Mouse (Mus musculus) CH12.LX (cell line): Measurements from ENCODE around the gene Lrig2. TPM values are rescaled to one million over a fixed set of nuclear protein-coding genes. Genes with fewer than 3 reads are reported as not detected.

Experiments
- DNase-seq: peaks from one replicate; pipeline ENCODE4 v3.0.0-alpha.2; 2013; ENCODE audit errors: extremely low read depth
- H3K27ac ChIP-seq: 2 replicates; pipeline ENCODE4 v1.5.1; 2012; ENCODE audit warnings: low read depth, mild to moderate bottlenecking, control low read depth, moderate library complexity; ENCODE audit not compliant: insufficient read depth
- H3K27me3 ChIP-seq: replicated peaks from 2 replicates; pipeline ENCODE3; 2012; ENCODE audit warnings: inconsistent platforms
- H3K36me3 ChIP-seq, 2 experiments: replicated peaks in 1 of 2; 2 replicates each; pipeline versions ENCODE3 to v1.6.1; 2012; ENCODE audit warnings: inconsistent platforms in 1 of 2, low read length in 1 of 2, mild to moderate bottlenecking in 1 of 2, mixed read lengths in 1 of 2, moderate library complexity in 1 of 2; ENCODE audit not compliant: control insufficient read depth in 1 of 2, insufficient read depth in 1 of 2
- H3K4me1 ChIP-seq, 2 experiments: 2 replicates each; pipeline ENCODE4 v1.6.1; 2012; ENCODE audit warnings: inconsistent platforms in 1 of 2, moderate library complexity in 1 of 2; ENCODE audit not compliant: insufficient read depth in 2 of 2, control insufficient read depth in 1 of 2
- H3K4me2 ChIP-seq: 2 replicates; pipeline ENCODE4 v1.6.1; 2012; ENCODE audit warnings: low read depth, mild to moderate bottlenecking, control low read depth; ENCODE audit not compliant: poor library complexity, insufficient read depth, severe bottlenecking
- H3K4me3 ChIP-seq, 3 experiments: fragments of 150-350 bp in 1 of 3; sonication (generic) in 1 of 3; replicated peaks in 1 of 3; 2 replicates each; pipeline versions ENCODE3 to v1.5.1; 2011 to 2012; ENCODE audit warnings: low read depth in 2 of 3, low read length in 2 of 3, mild to moderate bottlenecking in 2 of 3, moderate library complexity in 2 of 3, control low read depth in 1 of 3, improper control_type of control experiment in 1 of 3, inconsistent platforms in 1 of 3, mixed read lengths in 1 of 3; ENCODE audit not compliant: poor library complexity in 1 of 3
- H3K79me2 ChIP-seq: replicated peaks from 2 replicates; pipeline ENCODE4 v1.6.1; 2012; ENCODE audit warnings: mild to moderate bottlenecking, moderate library complexity; ENCODE audit not compliant: control insufficient read depth, poor library complexity, insufficient read depth, severe bottlenecking; ENCODE audit errors: extremely low read depth
- H3K9ac ChIP-seq: 2 replicates; pipeline ENCODE4 v1.6.1; 2012; ENCODE audit warnings: low read depth, mild to moderate bottlenecking, control low read depth, moderate library complexity; ENCODE audit not compliant: insufficient read depth
- H3K9me3 ChIP-seq: replicated peaks from 2 replicates; pipeline ENCODE3; 2012; ENCODE audit warnings: low read length, inconsistent platforms, mixed read lengths
- BHLHE40 ChIP-seq: IDR thresholded peaks from 2 replicates; pipeline ENCODE4 v1.6.1; 2011; ENCODE audit warnings: mild to moderate bottlenecking, low read depth, low read length, improper control_type of control experiment
- CHD1 ChIP-seq: IDR thresholded peaks from 2 replicates; pipeline ENCODE4 v1.6.1; 2012; ENCODE audit warnings: low read depth, low read length, improper control_type of control experiment, inconsistent platforms
- CTCF ChIP-seq, 2 experiments: IDR thresholded peaks in 1 of 2; conservative IDR thresholded peaks in 1 of 2; 2 replicates each; pipeline ENCODE4 v1.5.1; 2011 to 2012; ENCODE audit warnings: low read depth in 2 of 2, low read length in 2 of 2, improper control_type of control experiment in 1 of 2, inconsistent platforms in 1 of 2, mild to moderate bottlenecking in 1 of 2, moderate library complexity in 1 of 2
- E2F4 ChIP-seq: IDR thresholded peaks from 2 replicates; pipeline ENCODE4 v1.6.1; 2011; ENCODE audit warnings: low read depth, low read length, improper control_type of control experiment; ENCODE audit not compliant: insufficient replicate concordance
- ETS1 ChIP-seq: conservative IDR thresholded peaks from 2 replicates; pipeline ENCODE4 v1.6.1; 2012; ENCODE audit warnings: low read depth, mild to moderate bottlenecking, inconsistent platforms, low read length, improper control_type of control experiment, moderate library complexity
- GABPA ChIP-seq: IDR thresholded peaks from 2 replicates; pipeline ENCODE4 v1.6.1; 2012; ENCODE audit warnings: low read depth, low read length, improper control_type of control experiment, inconsistent platforms; ENCODE audit not compliant: insufficient replicate concordance
- HCFC1 ChIP-seq: IDR thresholded peaks from 2 replicates; pipeline ENCODE4 v1.6.1; 2012; ENCODE audit warnings: low read depth, mild to moderate bottlenecking, inconsistent platforms, low read length, improper control_type of control experiment
- IRF4 ChIP-seq: IDR thresholded peaks from 2 replicates; pipeline ENCODE4 v1.6.1; 2014; ENCODE audit warnings: low read depth, mild to moderate bottlenecking, inconsistent platforms, low read length, improper control_type of control experiment
- JUN ChIP-seq: IDR thresholded peaks from 2 replicates; pipeline ENCODE4 v1.6.1; 2011; ENCODE audit warnings: low read depth, mild to moderate bottlenecking, low read length, improper control_type of control experiment, moderate library complexity; ENCODE audit not compliant: insufficient read depth
- JUND ChIP-seq: conservative IDR thresholded peaks from 2 replicates; pipeline ENCODE4 v1.6.1; 2011; ENCODE audit warnings: low read depth, low read length, improper control_type of control experiment
- KAT2A ChIP-seq: IDR thresholded peaks from 2 replicates; pipeline ENCODE4 v1.6.1; 2012; ENCODE audit warnings: low read length, improper control_type of control experiment, inconsistent platforms; ENCODE audit not compliant: insufficient replicate concordance
- MAZ ChIP-seq: IDR thresholded peaks from 2 replicates; pipeline ENCODE4 v1.6.1; 2012; ENCODE audit warnings: low read depth, mild to moderate bottlenecking, inconsistent platforms, low read length, improper control_type of control experiment, moderate library complexity
- MYC ChIP-seq: IDR thresholded peaks from 2 replicates; pipeline ENCODE4 v1.6.1; 2011; ENCODE audit warnings: low read depth, mild to moderate bottlenecking, improper control_type of control experiment, low read length
- POLR2A ChIP-seq: IDR thresholded peaks from 2 replicates; pipeline ENCODE4 v1.6.1; 2011; ENCODE audit warnings: low read depth, mild to moderate bottlenecking, improper control_type of control experiment, low read length
- TCF12 ChIP-seq: IDR thresholded peaks from 2 replicates; pipeline ENCODE4 v1.6.1; 2014; ENCODE audit warnings: low read depth, mild to moderate bottlenecking, inconsistent platforms, low read length, improper control_type of control experiment
- ZC3H11A ChIP-seq: IDR thresholded peaks from 2 replicates; pipeline ENCODE4 v1.6.1; 2012; ENCODE audit warnings: low read depth, mild to moderate bottlenecking, inconsistent platforms, low read length, improper control_type of control experiment
- dilution Hi-C: fragments of 300-500 bp; cut with MboI; formaldehyde crosslinking; loops from 2 replicates; pipeline ENCODE4 v1.14.3; 2020; ENCODE audit warnings: low sequenced_read_pairs; ENCODE audit not compliant: extremely low pct_unique_long_range_greater_than_20kb, extremely low pct_ligation_motif_present
- in situ Hi-C: fragments of 300-500 bp; cut with MboI; formaldehyde crosslinking; loops from 3 replicates; pipeline ENCODE4 v1.14.3; 2019; ENCODE audit warnings: low sequenced_read_pairs, low pct_ligation_motif_present, low pct_unique_long_range_greater_than_20kb, mixed read lengths
- polyA plus RNA-seq: library from polyadenylated mRNA; unstranded; fragments of >175 nt; gene quantifications from 2 replicates; pipeline ENCODE4 v1.2.1, GENCODE M21; 2012; ENCODE audit warnings: low read depth; ENCODE audit not compliant: insufficient read length
- total RNA-seq, 2 experiments: library from RNA; depleted of rRNA; stranded (reverse); fragments of 300-350 nt in 1 of 2; fragments of >200 nt in 1 of 2; gene quantifications; 2 replicates each; pipeline ENCODE4 v1.2.3; 2012 to 2014

The Lrig2 gene
- total and polyA plus RNA-seq, 3 experiments: 2.8 to 5.4 (median 5.1) TPM

DNA sequence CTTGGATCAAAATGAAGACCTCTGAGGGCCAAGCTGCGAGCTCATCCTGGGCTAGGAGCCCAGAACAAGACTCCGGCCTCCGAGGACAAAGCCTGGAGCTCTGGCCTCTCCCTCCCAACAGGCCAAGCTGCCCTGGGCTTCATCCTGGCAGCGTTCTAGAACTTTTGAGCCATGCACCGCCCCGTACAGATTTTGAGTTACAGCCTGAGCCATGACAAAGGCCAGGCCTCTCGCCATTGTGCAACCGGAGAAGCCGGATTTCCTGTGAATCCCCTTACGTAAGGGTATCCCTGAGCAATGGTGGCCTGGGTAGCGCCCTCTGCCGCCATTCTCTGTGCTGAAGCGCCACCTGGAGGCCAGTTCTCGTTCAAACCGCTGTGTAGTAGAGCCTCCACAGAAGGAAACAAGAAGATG, 69.8 kb downstream of the Lrig2 start (continued):
- TF ChIP-seq E2F4: no peak
- no peak for TF ChIP-seq MYC
- TF ChIP-seq ZC3H11A: peak; percentile 36
- TF ChIP-seq, all 38 proteins: peak for 10

DNA sequence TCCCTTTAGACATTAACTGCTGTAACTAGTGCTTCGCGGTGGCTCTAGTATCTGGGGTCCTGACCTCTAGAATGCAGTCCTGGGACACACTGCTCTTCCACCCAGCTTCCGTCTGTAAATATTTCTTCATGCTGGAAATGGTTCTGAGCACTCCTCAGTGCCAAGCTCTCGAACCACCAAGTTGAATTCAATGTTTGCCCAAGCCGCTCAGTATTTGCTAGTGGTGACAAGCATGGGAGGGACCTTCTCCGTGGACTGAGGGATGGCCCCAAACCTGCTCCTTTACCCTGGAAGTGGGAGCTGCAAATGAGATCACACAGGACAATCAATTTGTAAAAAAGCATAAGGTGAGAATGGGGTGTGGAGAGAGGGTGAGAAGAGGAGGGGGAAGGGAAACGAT, 70.3 kb downstream of the Lrig2 start:
- DNase-seq: no peak
- H3K36me3 ChIP-seq: no peaks in the 10 kb centered on the region
- H3K79me2 ChIP-seq: no peaks in the 10 kb centered on the region
- H3K4me2 ChIP-seq: no peak overlapping the region
- dilution Hi-C loops: no loop called here
- H3K27me3 ChIP-seq: no peaks in the 10 kb centered on the region
- peak overlapping the region in 1 of 3 experiments; percentile 37 for H3K4me3 ChIP-seq
- no peaks in the 10 kb centered on the region for H3K9me3 ChIP-seq
- H3K9ac ChIP-seq: no peak overlapping the region
- H3K4me1 ChIP-seq: peaks cover 0 to 15% of the 10 kb centered on the region in 2 experiments; a peak in 2 of 4 replicates
- no peak overlapping the region for H3K27ac ChIP-seq
- in situ Hi-C loops: loop anchor here (10.0 to 25.0 kb wide), 2 partner anchors 243 to 429 kb away; no protein-coding TSS in a partner anchor
- TF ChIP-seq MAZ (no peak), IRF4 (no peak), ZC3H11A (no peak), MYC (no peak), KAT2A (no peak)
- TF ChIP-seq, all 38 proteins: peak for 0

DNA sequence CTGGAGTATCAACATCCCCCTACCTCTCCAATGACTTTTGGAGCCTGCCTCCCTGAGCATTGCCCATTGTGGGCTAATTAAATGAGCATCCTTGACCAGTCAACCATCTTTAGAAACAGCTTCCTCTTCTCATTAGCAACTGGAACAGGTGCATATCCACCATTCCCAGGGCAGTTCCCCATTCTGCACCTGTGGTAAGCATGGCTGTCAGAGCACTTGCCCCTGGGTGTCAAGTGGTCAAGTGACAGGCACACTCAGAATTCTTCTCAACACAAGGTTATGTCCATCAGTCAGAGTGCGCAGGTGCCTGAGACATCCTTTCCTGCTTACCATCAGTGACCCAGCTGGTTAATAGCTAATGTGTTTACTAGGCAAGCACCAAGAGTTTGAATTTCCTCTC, 72.9 kb downstream of the Lrig2 start:
- no peak overlapping the region for H3K4me2 ChIP-seq
- no peaks in the 10 kb centered on the region for H3K27me3 ChIP-seq
- H3K79me2 ChIP-seq: no peaks in the 10 kb centered on the region
- no peak for TF ChIP-seq JUN
- TF ChIP-seq GABPA: no peak
- TF ChIP-seq CTCF (conservative IDR thresholded peaks at IDR 0.05 in 1 of 2, IDR thresholded peaks at IDR 0.05 in 1 of 2; ENCODE audit: low read depth in 2 of 2, low read length in 2 of 2): no peak
- no peak for TF ChIP-seq MYC
- TF ChIP-seq JUND: no peak
- TF ChIP-seq CHD1: no peak
- no peak for TF ChIP-seq HCFC1
- TF ChIP-seq POLR2A: no peak
- no peak for TF ChIP-seq IRF4
- TF ChIP-seq ETS1: no peak
- no peak for TF ChIP-seq TCF12
- TF ChIP-seq BHLHE40: no peak
- H3K4me3 ChIP-seq: no peak overlapping the region
- dilution Hi-C loops: no loop called here
- in situ Hi-C loops: loop anchor here (25.0 kb wide), 1 partner anchor 426 kb away; no protein-coding TSS in a partner anchor
- no peak for DNase-seq
- no peak overlapping the region for H3K27ac ChIP-seq
- no peaks in the 10 kb centered on the region for H3K36me3 ChIP-seq
- no peaks in the 10 kb centered on the region for H3K9me3 ChIP-seq
- H3K9ac ChIP-seq: no peak overlapping the region
- peaks cover 0 to 21% of the 10 kb centered on the region in 2 experiments; a peak in 2 of 4 replicates for H3K4me1 ChIP-seq
